Mouse (Mus musculus) lung, adult 10 weeks (tissue): ENCODE data around the gene Neto2. TPM values are rescaled to one million over a fixed set of nuclear protein-coding genes. Genes with fewer than 3 reads are reported as not detected.

ENCODE experiments used
- polyA plus RNA-seq: library from polyadenylated mRNA; stranded (reverse); fragments of 350-450 nt; fragmentation: Illumina TruSeq; extraction: RNeasy Lipid Tissue Mini Kit (QIAGEN cat#74804); gene quantifications from one replicate; pipeline ENCODE4 v1.2.3, GENCODE M21; 2014; ENCODE audit warnings: low read depth, low replicate concordance; ENCODE audit not compliant: insufficient read depth

Neto2 gene
- polyA plus RNA-seq = 0.46 TPM

GRCm38 (mm10) chr8:85700751-85701351, at the start of gene Neto2:
TSS of gene Neto2 (minus strand) at chr8:85700924.

Other genes with a start within 250 kb of the Neto2 start
- 6.3 TPM for gene Gpt2, start 208.3 kb downstream of the Neto2 start, polyA plus RNA-seq
- 63.9 TPM for gene Dnaja2, start 145.6 kb downstream of the Neto2 start, polyA plus RNA-seq
- 32.7 TPM for gene Itfg1, start 140.0 kb upstream of the Neto2 start, polyA plus RNA-seq
- 15.1 TPM for gene Phkb, start 140.0 kb upstream of the Neto2 start, polyA plus RNA-seq